Comparison of ENCODE assay signal across 9 mouse cellular contexts in the genomic region with DNA sequence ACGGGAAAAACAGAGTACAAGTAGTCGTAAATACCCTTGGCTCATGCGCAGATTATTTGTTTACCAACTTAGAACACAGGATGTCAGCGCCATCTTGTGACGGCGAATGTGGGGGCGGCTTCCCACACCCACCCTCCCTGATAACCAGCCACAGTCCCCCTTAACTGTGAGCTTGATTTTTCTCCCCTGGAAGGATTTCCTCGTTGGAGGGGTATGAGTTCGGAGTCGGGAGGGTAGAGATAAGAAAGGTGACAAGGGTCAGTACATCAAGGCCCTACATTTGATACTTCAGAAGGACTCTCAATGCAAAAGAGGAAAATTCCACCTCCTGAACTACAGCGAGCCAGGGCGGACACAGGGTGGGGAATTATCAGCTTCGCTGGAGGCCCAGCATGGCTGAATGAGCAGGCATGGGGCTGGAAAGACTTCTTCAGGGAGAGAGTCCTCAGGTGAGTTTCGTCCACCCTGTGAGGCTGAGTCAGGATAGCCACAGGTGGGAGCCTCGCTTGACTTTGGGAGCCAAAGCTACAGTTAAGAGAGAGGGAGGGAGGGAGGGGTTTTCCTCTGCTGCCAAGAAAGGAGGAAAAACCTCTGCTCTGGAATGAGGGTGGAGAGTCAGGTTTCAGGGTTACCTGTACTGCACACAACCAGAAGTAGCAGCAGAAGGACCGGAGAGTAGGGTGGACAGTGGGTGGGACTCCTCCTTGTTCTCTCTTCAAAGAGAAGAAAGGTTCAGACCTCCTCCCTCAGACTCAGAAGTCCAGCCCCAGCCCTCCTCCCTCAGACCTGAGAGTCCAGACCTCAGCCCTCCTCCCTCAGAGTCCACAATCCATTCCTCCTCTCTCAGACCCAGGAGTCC. TPM values are rescaled to one million over a fixed set of nuclear protein-coding genes. Genes with fewer than 3 reads are reported as not detected.
DNase-seq lines count a peak whose midpoint lies in the region; ATAC-seq lines count a peak whose summit lies in the region.
"Had no signal": no experiment of that assay in that cellular context is flagged by ENCODE, and none has a peak within 500 bp of the region (broad histone marks: within the 10 kb centered on the region; RNA-seq: fewer than 3 reads in every experiment).

Gene Eps8l1, plus strand, starts transcription at position 99 of the 859 bp plus-strand sequence.

- ATAC-seq in heart, embryonic 15.5 days (replicated peaks; ENCODE audit: insufficient number of reproducible peaks, insufficient read depth, low FRiP score, low read depth) = no peak; the same call in 1 of the 2 replicates
- ATAC-seq in embryonic facial prominence, embryonic 12.5 days (ENCODE audit: insufficient number of reproducible peaks, insufficient read depth, low FRiP score, low TSS enrichment) = peak; percentile 36; the same call in 1 of the 2 replicates
- peak; percentile 64 for ATAC-seq in intestine, embryonic 16.5 days
- 0 out of 2 replicates have a peak, but pooled peaks have one; percentile 24 for ATAC-seq in midbrain, embryonic 11.5 days (ENCODE audit: low FRiP score)

- H3K9ac ChIP-seq in heart, embryonic 15.5 days = peak within 1 kb of the TSS; percentile 25; the same call in 1 of the 2 replicates
- H3K9ac ChIP-seq in embryonic facial prominence, embryonic 12.5 days = no peak within 1 kb of the TSS
- peak within 1 kb of the TSS; percentile 47 for H3K9ac ChIP-seq in intestine, embryonic 16.5 days (ENCODE audit: low read depth, low read length)
- H3K9ac ChIP-seq in midbrain, embryonic 11.5 days (ENCODE audit: low read length) = no peak within 1 kb of the TSS

- H3K27ac ChIP-seq in heart, embryonic 15.5 days = peak within 1 kb of the TSS; percentile 54
- H3K27ac ChIP-seq in embryonic facial prominence, embryonic 12.5 days = 0 out of 2 replicates have a peak within 1 kb of the TSS, but pooled peaks have one; percentile 5
- peak within 1 kb of the TSS; percentile 60 for H3K27ac ChIP-seq in intestine, embryonic 16.5 days (ENCODE audit: low read length)
- no peak within 1 kb of the TSS for H3K27ac ChIP-seq in midbrain, embryonic 11.5 days (ENCODE audit: low read depth, low read length)

- peak within 1 kb of the TSS; percentile 44 for H3K4me2 ChIP-seq in heart, embryonic 15.5 days
- peak within 1 kb of the TSS; percentile 36 for H3K4me2 ChIP-seq in embryonic facial prominence, embryonic 12.5 days (replicated peaks)
- peak within 1 kb of the TSS; percentile 38 for H3K4me2 ChIP-seq in intestine, embryonic 16.5 days (ENCODE audit: low read depth, low read length)
- peak within 1 kb of the TSS; percentile 20 for H3K4me2 ChIP-seq in midbrain, embryonic 11.5 days

- H3K36me3 ChIP-seq in heart, embryonic 15.5 days = no peaks in the 10 kb centered on the region
- H3K36me3 ChIP-seq in embryonic facial prominence, embryonic 12.5 days = no peaks in the 10 kb centered on the region
- H3K36me3 ChIP-seq in intestine, embryonic 16.5 days (ENCODE audit: control insufficient read depth, insufficient read depth, low read length) = no peaks in the 10 kb centered on the region
- H3K36me3 ChIP-seq in midbrain, embryonic 11.5 days (ENCODE audit: control insufficient read depth, insufficient read depth, low read length) = no peaks in the 10 kb centered on the region
- H3K36me3 ChIP-seq: G1E had no signal

- peaks cover 2% of the 10 kb centered on the region; the same call in 1 of the 2 replicates for H3K4me1 ChIP-seq in heart, embryonic 15.5 days (replicated peaks)
- no peaks in the 10 kb centered on the region for H3K4me1 ChIP-seq in embryonic facial prominence, embryonic 12.5 days
- no peaks in the 10 kb centered on the region for H3K4me1 ChIP-seq in intestine, embryonic 16.5 days (ENCODE audit: control insufficient read depth, insufficient read depth, low read length)
- H3K4me1 ChIP-seq in midbrain, embryonic 11.5 days (ENCODE audit: control insufficient read depth, insufficient read depth, low read length) = no peaks in the 10 kb centered on the region

- WGBS in heart, embryonic 15.5 days = 53% methylated on average over 15 of the region's 16 CpGs
- WGBS in embryonic facial prominence, embryonic 12.5 days = 67% methylated on average over 14 of the region's 16 CpGs
- 53% methylated on average over 13 of the region's 16 CpGs for WGBS in intestine, embryonic 16.5 days
- WGBS in midbrain, embryonic 11.5 days = 70% methylated on average over 13 of the region's 16 CpGs

- no peaks in the 10 kb centered on the region for H3K9me3 ChIP-seq in heart, embryonic 15.5 days (replicated peaks)
- H3K9me3 ChIP-seq in embryonic facial prominence, embryonic 12.5 days = no peaks in the 10 kb centered on the region
- no peaks in the 10 kb centered on the region for H3K9me3 ChIP-seq in intestine, embryonic 16.5 days (ENCODE audit: control insufficient read depth, low read length)
- H3K9me3 ChIP-seq in midbrain, embryonic 11.5 days (ENCODE audit: control insufficient read depth, low read length) = no peaks in the 10 kb centered on the region
- H3K9me3 ChIP-seq: G1E had no signal

- no peak for DNase-seq in heart, postnatal 4 days
- no peak for DNase-seq in midbrain, embryonic 11.5 days (ENCODE audit: low spot score, missing footprints)
- DNase-seq in ovary, adult 18-20 months (ENCODE audit: low spot score) = no peak
- no peak for DNase-seq in gastrocnemius, postnatal 4 days (ENCODE audit: low spot score in 2 of 2)
- DNase-seq in urinary bladder, postnatal 4 days (ENCODE audit: low spot score in 2 of 2) = no peak

- peak within 1 kb of the TSS; percentile 37 for H3K4me3 ChIP-seq in heart, embryonic 15.5 days
- H3K4me3 ChIP-seq in embryonic facial prominence, embryonic 12.5 days = peak within 1 kb of the TSS; percentile 18
- H3K4me3 ChIP-seq in intestine, embryonic 16.5 days (ENCODE audit: low read length) = peak within 1 kb of the TSS; percentile 36
- H3K4me3 ChIP-seq in midbrain, embryonic 11.5 days (ENCODE audit: low read depth, low read length) = peak within 1 kb of the TSS; percentile 17; the same call in 1 of the 2 replicates

- H3K27me3 ChIP-seq in heart, embryonic 15.5 days = no peaks in the 10 kb centered on the region
- H3K27me3 ChIP-seq in embryonic facial prominence, embryonic 12.5 days = no peaks in the 10 kb centered on the region
- 0 out of 2 replicates have a peak, but pooled peaks cover 2% of the 10 kb centered on the region for H3K27me3 ChIP-seq in intestine, embryonic 16.5 days (replicated peaks; ENCODE audit: control insufficient read depth, insufficient read depth, low read length)
- no peaks in the 10 kb centered on the region for H3K27me3 ChIP-seq in midbrain, embryonic 11.5 days (ENCODE audit: control insufficient read depth, insufficient read depth, low read length)

RNA-seq across cellular contexts. Expression of gene Eps8l1, which starts in this region (rescaled TPM):
- polyA plus RNA-seq in heart, embryonic 15.5 days (2015; fragmentation: Nextera tagmentation; extraction: Ambion mirVana) = 4.8 TPM in 2 replicates
- total RNA-seq in heart, postnatal 4 days (2021) = 1 to 10 TPM; 1.6 to 2.7 TPM
- 7.2 and 7.3 TPM in 2 replicates for polyA plus RNA-seq in embryonic facial prominence, embryonic 12.5 days (2016; fragmentation: Nextera tagmentation; extraction: Ambion mirVana)
- polyA plus RNA-seq in intestine, embryonic 16.5 days (2015; fragmentation: Nextera tagmentation; extraction: Ambion mirVana) = 4.0 and 4.1 TPM in 2 replicates
- 3.1 and 3.8 TPM in 2 replicates for polyA plus RNA-seq in midbrain, embryonic 11.5 days (2014; fragmentation: Nextera tagmentation; extraction: Ambion mirVana)
- 1 to 10 TPM; 2.4 to 5.1 TPM for total RNA-seq in gastrocnemius, postnatal 4 days (2021)
- polyA plus RNA-seq: G1E had no signal

Comparison
In these comparisons a context has a peak if more than half of its experiments do, and no peak if none do; other contexts are left out.
1. H3K9ac ChIP-seq: peak in heart, embryonic 15.5 days (single experiment) and intestine, embryonic 16.5 days (single experiment); none in embryonic facial prominence, embryonic 12.5 days (single experiment) and midbrain, embryonic 11.5 days (single experiment).
2. Peak in every context shown above with its lines, with median percentiles within 50 percentile points of each other: H3K4me2 ChIP-seq and H3K4me3 ChIP-seq.